Mouse (Mus musculus): ENCODE measurements around the gene Platr17.
"Not testable (repeated sequence)": the region's sequence is repeated elsewhere in the genome, so short reads cannot be mapped to it uniquely, and the experiment has no call there.

Gene Platr17

GRCm38 (mm10) chr17:33897114-33897794 lies 7.7 kb upstream of the Platr17 start:
- Histone ChIP-seq H3K36me3 (ENCODE audit: control insufficient read depth, insufficient read depth, low read length, poor library complexity, severe bottlenecking) (no peaks in the 10 kb centered on the region), H3K27me3 (ENCODE audit: control insufficient read depth, insufficient read depth, low read length, poor library complexity, severe bottlenecking) (no peaks in the 10 kb centered on the region)
- peak; percentile 90 for DNase-seq (ENCODE audit: low read depth, low spot score)

GRCm38 (mm10) chr17:33898193-33898592 lies 6.7 kb upstream of the Platr17 start:
- not testable (repeated sequence) for DNase-seq (ENCODE audit: low read depth, low spot score); H3K36me3 ChIP-seq (ENCODE audit: control insufficient read depth, insufficient read depth, low read length, poor library complexity, severe bottlenecking); H3K27me3 ChIP-seq (ENCODE audit: control insufficient read depth, insufficient read depth, low read length, poor library complexity, severe bottlenecking)

- DNase-seq (ENCODE audit: low read depth, low spot score): no peak
- no peaks in the 10 kb centered on the region for H3K27me3 ChIP-seq (ENCODE audit: control insufficient read depth, insufficient read depth, low read length, poor library complexity, severe bottlenecking)
- no peaks in the 10 kb centered on the region for H3K36me3 ChIP-seq (ENCODE audit: control insufficient read depth, insufficient read depth, low read length, poor library complexity, severe bottlenecking)
These were observed 5.3 kb upstream of the Platr17 start for GRCm38 (mm10) chr17:33899642-33900041.

GRCm38 (mm10) chr17:33900281-33900988 lies 4.5 kb upstream of the Platr17 start:
- H3K36me3 ChIP-seq (ENCODE audit: control insufficient read depth, insufficient read depth, low read length, poor library complexity, severe bottlenecking): no peaks in the 10 kb centered on the region
- H3K27me3 ChIP-seq (ENCODE audit: control insufficient read depth, insufficient read depth, low read length, poor library complexity, severe bottlenecking): no peaks in the 10 kb centered on the region

GRCm38 (mm10) chr17:33900989-33901314 lies 4.0 kb upstream of the Platr17 start:
- Histone ChIP-seq H3K36me3 (ENCODE audit: control insufficient read depth, insufficient read depth, low read length, poor library complexity, severe bottlenecking) (no peaks in the 10 kb centered on the region), H3K27me3 (ENCODE audit: control insufficient read depth, insufficient read depth, low read length, poor library complexity, severe bottlenecking) (no peaks in the 10 kb centered on the region)
- no peak for DNase-seq (ENCODE audit: low read depth, low spot score)

More at GRCm38 (mm10) chr17:33900281-33900988, 4.5 kb upstream of the Platr17 start:
- DNase-seq (ENCODE audit: low read depth, low spot score): no peak

- Histone ChIP-seq H3K27me3 (ENCODE audit: control insufficient read depth, insufficient read depth, low read length, poor library complexity, severe bottlenecking) (no peaks in the 10 kb centered on the region), H3K36me3 (ENCODE audit: control insufficient read depth, insufficient read depth, low read length, poor library complexity, severe bottlenecking) (no peaks in the 10 kb centered on the region)
- DNase-seq (ENCODE audit: low read depth, low spot score): no peak
These were observed 3.3 kb upstream of the Platr17 start for GRCm38 (mm10) chr17:33901653-33902052.

- Histone ChIP-seq H3K36me3 (ENCODE audit: control insufficient read depth, insufficient read depth, low read length, poor library complexity, severe bottlenecking) (no peaks in the 10 kb centered on the region), H3K27me3 (ENCODE audit: control insufficient read depth, insufficient read depth, low read length, poor library complexity, severe bottlenecking) (no peaks in the 10 kb centered on the region)
- no peak for DNase-seq (ENCODE audit: low read depth, low spot score)
These were observed 2.9 kb upstream of the Platr17 start for GRCm38 (mm10) chr17:33902079-33902478.

- no peaks in the 10 kb centered on the region for H3K27me3 ChIP-seq (ENCODE audit: control insufficient read depth, insufficient read depth, low read length, poor library complexity, severe bottlenecking)
- DNase-seq (ENCODE audit: low read depth, low spot score): peak; percentile 40
These were observed 2.4 kb upstream of the Platr17 start for GRCm38 (mm10) chr17:33902491-33902890.

GRCm38 (mm10) chr17:33903911-33904651 lies 854 bp upstream of the Platr17 start:
- not testable (repeated sequence) for DNase-seq (ENCODE audit: low read depth, low spot score); H3K36me3 ChIP-seq (ENCODE audit: control insufficient read depth, insufficient read depth, low read length, poor library complexity, severe bottlenecking); H3K27me3 ChIP-seq (ENCODE audit: control insufficient read depth, insufficient read depth, low read length, poor library complexity, severe bottlenecking)

More at GRCm38 (mm10) chr17:33902491-33902890, 2.4 kb upstream of the Platr17 start:
- no peaks in the 10 kb centered on the region for H3K36me3 ChIP-seq (ENCODE audit: control insufficient read depth, insufficient read depth, low read length, poor library complexity, severe bottlenecking)

GRCm38 (mm10) chr17:33908331-33909076 lies 3.6 kb downstream of the Platr17 start:
- DNase-seq (ENCODE audit: low read depth, low spot score): peak; percentile 38
- no peaks in the 10 kb centered on the region for H3K27me3 ChIP-seq (ENCODE audit: control insufficient read depth, insufficient read depth, low read length, poor library complexity, severe bottlenecking)
- H3K36me3 ChIP-seq (ENCODE audit: control insufficient read depth, insufficient read depth, low read length, poor library complexity, severe bottlenecking): peaks cover 7% of the 10 kb centered on the region

GRCm38 (mm10) chr17:33909077-33909868 lies 4.3 kb downstream of the Platr17 start, which contains the start of gene Daxx:
Gene Daxx, plus strand, starts transcription at chr17:33909414.
- H3K36me3 ChIP-seq (ENCODE audit: control insufficient read depth, insufficient read depth, low read length, poor library complexity, severe bottlenecking): peaks cover 13% of the 10 kb centered on the region
- H3K27me3 ChIP-seq (ENCODE audit: control insufficient read depth, insufficient read depth, low read length, poor library complexity, severe bottlenecking): no peaks in the 10 kb centered on the region
- peak; percentile 98 for DNase-seq (ENCODE audit: low read depth, low spot score)

GRCm38 (mm10) chr17:33909869-33910250 lies 4.9 kb downstream of the Platr17 start:
- DNase-seq (ENCODE audit: low read depth, low spot score): peak; percentile 37
- peaks cover 14% of the 10 kb centered on the region for H3K36me3 ChIP-seq (ENCODE audit: control insufficient read depth, insufficient read depth, low read length, poor library complexity, severe bottlenecking)
- no peaks in the 10 kb centered on the region for H3K27me3 ChIP-seq (ENCODE audit: control insufficient read depth, insufficient read depth, low read length, poor library complexity, severe bottlenecking)

- H3K36me3 ChIP-seq (ENCODE audit: control insufficient read depth, insufficient read depth, low read length, poor library complexity, severe bottlenecking): peaks cover 14% of the 10 kb centered on the region
These were observed 5.6 kb downstream of the Platr17 start for GRCm38 (mm10) chr17:33910346-33911051.

More at GRCm38 (mm10) chr17:33910346-33911051, 5.6 kb downstream of the Platr17 start:
- DNase-seq (ENCODE audit: low read depth, low spot score): peak; percentile 74
- H3K27me3 ChIP-seq (ENCODE audit: control insufficient read depth, insufficient read depth, low read length, poor library complexity, severe bottlenecking): no peaks in the 10 kb centered on the region
